Mouse (Mus musculus) embryo, embryonic 10 days (tissue): Measurements from ENCODE around the gene Gp9.

Experiments
- DNase-seq: peaks from one replicate; pipeline ENCODE4 v3.0.0-alpha.2; 2015; ENCODE audit warnings: low spot score

The Gp9 gene

GRCm38 (mm10) chr6:87809651-87810161 is 31.8 kb downstream of the Gp9 start:
- no peak for DNase-seq

GRCm38 (mm10) chr6:87810311-87810710 is 32.4 kb downstream of the Gp9 start:
- DNase-seq = no peak

GRCm38 (mm10) chr6:87810713-87811669 is 33.1 kb downstream of the Gp9 start:
- DNase-seq = peak; percentile 54

DNA sequence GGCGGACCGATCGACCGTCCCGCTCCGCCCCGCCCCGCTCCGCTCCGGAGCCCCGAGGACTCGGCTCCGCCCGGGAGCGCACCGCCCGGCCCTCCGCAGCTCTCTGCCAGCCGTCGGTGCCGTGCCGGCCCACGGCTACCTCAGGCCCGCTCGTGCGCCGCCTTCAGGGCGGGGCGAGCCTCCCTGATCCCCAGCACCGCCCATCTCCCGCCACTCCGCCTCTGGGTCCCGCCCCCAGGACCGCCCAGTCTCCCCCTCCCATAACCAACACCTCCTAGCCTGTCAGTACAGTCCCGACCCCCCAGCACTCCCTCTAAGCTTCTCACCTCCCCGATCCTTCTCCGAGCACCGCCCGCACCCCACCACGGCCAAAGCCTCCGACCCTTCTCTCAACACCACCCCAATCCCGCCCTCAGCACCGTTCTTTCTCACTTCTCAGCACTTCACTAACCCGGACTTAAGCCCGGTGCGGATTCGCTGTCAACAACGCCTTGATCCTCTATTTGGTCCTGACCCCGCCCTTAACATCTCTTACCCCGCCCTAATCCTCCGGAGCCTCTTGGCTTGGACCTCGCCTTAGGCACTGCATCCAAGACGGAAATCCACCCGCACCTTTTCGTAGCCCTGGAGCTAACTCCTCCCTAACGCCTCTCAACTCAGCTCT is 33.9 kb downstream of the Gp9 start, which contains the start of gene Rab43:
Gene Rab43 (minus strand): TSS at position 490 of the 664 bp plus-strand sequence.
- peak; percentile 91 for DNase-seq

- DNase-seq = no peak
These were observed 34.8 kb downstream of the Gp9 start for GRCm38 (mm10) chr6:87812656-87813055.

- DNase-seq = no peak
These were observed 36.6 kb downstream of the Gp9 start for GRCm38 (mm10) chr6:87814486-87814885.

GRCm38 (mm10) chr6:87820366-87820765 is 42.5 kb downstream of the Gp9 start:
- DNase-seq = no peak
